Mouse (Mus musculus) liver, postnatal 0 days (tissue): Measurements from ENCODE around the gene Shbg.

Experiments
- CTCF ChIP-seq: sonication (generic); IDR thresholded peaks from 2 replicates; pipeline ENCODE4 v1.5.1; 2016; ENCODE audit warnings: antibody characterized with exemption, low read depth
- EP300 ChIP-seq: IDR thresholded peaks from 2 replicates; pipeline ENCODE4 v1.6.1; 2016; ENCODE audit warnings: antibody characterized with exemption, low read depth, mild to moderate bottlenecking

DNA sequence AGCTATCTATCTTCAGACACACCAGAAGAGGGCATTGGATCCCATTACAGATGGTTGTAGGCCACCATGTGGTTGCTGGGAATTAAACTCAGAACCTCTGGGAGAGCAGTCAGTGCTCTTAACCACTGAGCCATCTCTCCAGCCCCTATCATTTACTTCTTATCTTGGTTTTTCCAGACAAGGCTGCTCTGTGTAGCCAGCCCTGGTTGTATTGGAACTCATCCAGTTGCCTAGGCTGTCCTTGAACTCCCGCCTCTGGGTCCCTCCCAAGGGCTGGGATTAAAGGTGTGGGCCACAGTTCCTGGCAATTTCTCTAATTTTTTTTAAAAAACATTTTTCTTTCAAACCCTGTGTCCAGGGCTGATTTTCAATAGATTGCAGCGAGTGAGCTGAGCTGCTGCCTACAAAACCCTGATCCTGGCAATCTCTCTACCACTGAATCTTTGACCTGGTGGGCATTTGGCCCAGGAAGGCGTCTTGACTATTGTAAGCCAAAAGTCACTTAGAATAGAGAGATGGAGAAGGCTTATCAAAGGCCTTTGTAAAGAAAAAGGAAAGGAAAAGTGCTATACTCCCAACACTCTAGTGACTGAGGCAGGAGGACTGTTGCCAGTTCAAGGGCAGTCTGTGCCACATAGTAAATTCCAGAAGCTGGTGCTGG lies 43.6 kb upstream of the Shbg start:
- TF ChIP-seq CTCF, result no peak
- TF ChIP-seq EP300, result no peak
